Mouse (Mus musculus) stomach, embryonic 15.5 days (tissue): ENCODE data around the gene Amhr2. TPM values are rescaled to one million over a fixed set of nuclear protein-coding genes. Genes with fewer than 3 reads are reported as not detected.

Experiments
- ATAC-seq: fragments of 200-750 bp; cut with Nextera tagmentation; 2 replicates; pipeline ENCODE4 v1.8.0; 2017; ENCODE audit warnings: low read depth, moderate number of reproducible peaks, moderate TSS enrichment; ENCODE audit not compliant: insufficient read depth, low FRiP score
- H3K27ac ChIP-seq: fragments of 300-500 bp; sonication (generic); 2 replicates; pipeline ENCODE4 v1.5.1; 2015; ENCODE audit warnings: mild to moderate bottlenecking, inconsistent platforms
- H3K27me3 ChIP-seq: fragments of 300-500 bp; sonication (generic); replicated peaks from 2 replicates; pipeline ENCODE4 v1.6.1; 2015; ENCODE audit warnings: inconsistent platforms
- H3K36me3 ChIP-seq: fragments of 300-500 bp; sonication (generic); 2 replicates; pipeline ENCODE4 v1.6.1; 2015; ENCODE audit warnings: inconsistent platforms
- H3K4me1 ChIP-seq: fragments of 300-500 bp; sonication (generic); 2 replicates; pipeline ENCODE4 v1.6.1; 2015; ENCODE audit warnings: inconsistent platforms
- H3K4me2 ChIP-seq: fragments of 300-500 bp; sonication (generic); 2 replicates; pipeline ENCODE4 v1.6.1; 2015; ENCODE audit warnings: mild to moderate bottlenecking, inconsistent platforms
- H3K4me3 ChIP-seq: fragments of 300-500 bp; sonication (generic); replicated peaks from 2 replicates; pipeline ENCODE4 v1.5.1; 2015; ENCODE audit warnings: inconsistent platforms
- H3K9ac ChIP-seq: fragments of 300-500 bp; sonication (generic); 2 replicates; pipeline ENCODE4 v1.6.1; 2015; ENCODE audit warnings: inconsistent platforms
- H3K9me3 ChIP-seq: fragments of 300-500 bp; sonication (generic); 2 replicates; pipeline ENCODE4 v1.6.1; 2016; ENCODE audit warnings: inconsistent platforms
- WGBS: fragments of 180-500 bp; shearing (Covaris S2); methylation state at CpG from one replicate; pipeline ENCODE4 v1.1.7; 2015; 5-methylcytosine and 5-hydroxymethylcytosine counted together
- polyA plus RNA-seq: library from polyadenylated mRNA; unstranded; fragments of >200 nt; fragmentation: Nextera tagmentation; extraction: Ambion mirVana; gene quantifications from 2 replicates; pipeline ENCODE4 v1.2.1, GENCODE M21; 2015

Amhr2 gene
- 0.90 and 1.3 TPM in 2 replicates for polyA plus RNA-seq

GRCm38 (mm10) chr15:102445146-102445545, at the start of gene Amhr2:
TSS of gene Amhr2 (plus strand) at chr15:102445367.
- Histone ChIP-seq H3K9ac (no peak within 1 kb of the TSS), H3K4me1 (no peaks in the 10 kb centered on the region), H3K9me3 (no peaks in the 10 kb centered on the region), H3K4me3 (no peak within 1 kb of the TSS), H3K27me3 (no peaks in the 10 kb centered on the region), H3K27ac (no peak within 1 kb of the TSS), H3K36me3 (no peaks in the 10 kb centered on the region), H3K4me2 (no peak within 1 kb of the TSS)
- 62% methylated on average over 8 of the region's 8 CpGs for WGBS
- no peak for ATAC-seq

- Histone ChIP-seq H3K4me1 (peaks cover 14% of the 10 kb centered on the region; the same call in 1 of the 2 replicates), H3K9me3 (no peaks in the 10 kb centered on the region), H3K27ac (peak overlapping the region; percentile 96), H3K4me3 (peak overlapping the region; percentile 46; the same call in 1 of the 2 replicates), H3K36me3 (no peaks in the 10 kb centered on the region), H3K9ac (no peak overlapping the region), H3K27me3 (no peaks in the 10 kb centered on the region), H3K4me2 (peak overlapping the region; percentile 65)
- ATAC-seq, result no peak
- WGBS, result 43% methylated on average over 5 of the region's 5 CpGs
Measured at GRCm38 (mm10) chr15:102398629-102399028, 46.5 kb upstream of the Amhr2 start.

- Histone ChIP-seq H3K27ac (peak overlapping the region; percentile 96), H3K4me2 (peak overlapping the region; percentile 65), H3K9me3 (no peaks in the 10 kb centered on the region), H3K4me3 (peak overlapping the region; percentile 46), H3K27me3 (no peaks in the 10 kb centered on the region), H3K9ac (peak overlapping the region; percentile 22; the same call in 1 of the 2 replicates), H3K36me3 (no peaks in the 10 kb centered on the region), H3K4me1 (peaks cover 10% of the 10 kb centered on the region; the same call in 1 of the 2 replicates)
- 2% methylated on average over 34 of the region's 34 CpGs for WGBS
- ATAC-seq, result peak; percentile 83
Measured at GRCm38 (mm10) chr15:102399229-102400221, 45.6 kb upstream of the Amhr2 start.

GRCm38 (mm10) chr15:102400476-102401045, 44.6 kb upstream of the Amhr2 start:
- no peaks in the 10 kb centered on the region for H3K9me3 ChIP-seq
- H3K4me2 ChIP-seq, result peak overlapping the region; percentile 65
- ATAC-seq, result no peak
- WGBS, result 79% methylated on average over 10 of the region's 10 CpGs
- H3K27ac ChIP-seq, result peak overlapping the region; percentile 96
- H3K4me3 ChIP-seq, result 0 out of 2 replicates have a peak overlapping the region, but pooled peaks have one; percentile 46
- peaks cover 6% of the 10 kb centered on the region; the same call in 1 of the 2 replicates for H3K4me1 ChIP-seq
- H3K36me3 ChIP-seq, result no peaks in the 10 kb centered on the region
- no peaks in the 10 kb centered on the region for H3K27me3 ChIP-seq
- no peak overlapping the region for H3K9ac ChIP-seq

DNA sequence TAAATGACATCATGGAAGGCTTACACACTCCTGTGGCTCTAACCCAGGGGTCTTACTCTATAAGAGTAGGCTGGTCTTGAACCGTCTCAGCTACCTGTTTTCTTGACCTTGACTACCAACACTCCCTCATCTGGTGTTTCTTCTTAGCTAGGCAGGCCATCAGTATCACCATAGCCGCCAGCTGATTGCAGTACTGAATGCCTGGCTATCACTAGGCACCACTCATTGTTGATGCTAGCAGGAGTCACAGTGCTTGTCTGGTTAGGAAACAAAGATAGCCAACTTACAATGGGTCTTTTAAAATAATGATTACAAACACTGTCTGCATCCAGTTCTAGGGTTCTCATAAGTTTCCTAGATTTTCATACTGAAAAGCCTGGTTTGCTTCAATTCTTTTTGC, 43.9 kb upstream of the Amhr2 start:
- Histone ChIP-seq H3K9me3 (no peaks in the 10 kb centered on the region), H3K27ac (no peak overlapping the region), H3K27me3 (no peaks in the 10 kb centered on the region), H3K9ac (no peak overlapping the region), H3K36me3 (no peaks in the 10 kb centered on the region), H3K4me3 (no peak overlapping the region), H3K4me1 (peaks cover 6% of the 10 kb centered on the region; the same call in 1 of the 2 replicates), H3K4me2 (no peak overlapping the region)
- ATAC-seq, result no peak
- 71% methylated on average over 2 of the region's 2 CpGs for WGBS

- H3K9ac ChIP-seq, result no peak overlapping the region
- WGBS, result 98% methylated on average over 3 of the region's 3 CpGs
- no peak overlapping the region for H3K4me3 ChIP-seq
- ATAC-seq, result no peak
- H3K9me3 ChIP-seq, result no peaks in the 10 kb centered on the region
- no peak overlapping the region for H3K4me2 ChIP-seq
- peaks cover 6% of the 10 kb centered on the region; the same call in 1 of the 2 replicates for H3K4me1 ChIP-seq
- no peaks in the 10 kb centered on the region for H3K36me3 ChIP-seq
- no peaks in the 10 kb centered on the region for H3K27me3 ChIP-seq
- no peak overlapping the region for H3K27ac ChIP-seq
Measured at GRCm38 (mm10) chr15:102402210-102402609, 43.0 kb upstream of the Amhr2 start.

GRCm38 (mm10) chr15:102404608-102405488, 40.3 kb upstream of the Amhr2 start:
- Histone ChIP-seq H3K36me3 (peaks cover 20% of the 10 kb centered on the region), H3K4me1 (peaks cover 15% of the 10 kb centered on the region), H3K4me3 (peak overlapping the region; percentile 56), H3K27me3 (no peaks in the 10 kb centered on the region), H3K9me3 (no peaks in the 10 kb centered on the region), H3K9ac (peak overlapping the region; percentile 81), H3K4me2 (peak overlapping the region; percentile 76), H3K27ac (peak overlapping the region; percentile 100)
- 15% methylated on average over 34 of the region's 34 CpGs for WGBS
- no peak; the same call in 1 of the 2 replicates for ATAC-seq

DNA sequence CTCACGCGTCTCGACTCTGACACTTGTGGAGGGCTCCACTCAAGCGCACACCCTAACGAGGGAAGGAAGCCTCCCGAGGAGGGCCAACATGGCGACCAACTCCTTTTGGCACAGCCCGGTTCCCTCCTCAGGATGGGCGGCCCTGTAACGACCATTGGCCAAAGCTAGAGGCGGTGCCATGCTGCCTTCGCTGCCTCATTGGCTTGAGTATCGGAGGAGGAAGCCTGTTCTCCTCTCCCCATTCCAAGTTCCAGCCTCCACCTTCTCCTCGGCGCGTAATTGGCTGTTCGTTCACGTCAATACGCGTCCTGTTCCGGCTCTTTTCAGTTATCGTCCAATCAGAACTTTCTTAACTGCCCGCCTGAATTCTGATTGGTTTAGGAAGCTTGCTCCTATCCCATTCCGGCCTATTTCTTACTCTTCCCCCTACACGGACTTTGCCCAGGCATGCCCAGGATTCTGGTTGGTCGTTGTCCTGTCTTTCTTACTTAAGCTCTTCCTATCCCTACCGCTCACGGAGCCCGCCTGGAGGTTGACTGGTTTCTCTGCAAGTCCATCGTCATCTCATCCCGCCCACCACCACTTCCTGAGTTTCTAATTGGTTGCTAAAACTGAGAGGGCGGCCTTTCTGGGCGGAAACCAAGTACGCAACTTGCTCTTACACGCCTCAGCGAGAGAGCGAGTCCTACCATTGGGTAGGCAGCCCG, 39.5 kb upstream of the Amhr2 start, which contains the start of gene Sp1:
Gene Sp1, plus strand, starts transcription at position 655 of the 707 bp plus-strand sequence.
- Histone ChIP-seq H3K4me3 (peak within 1 kb of the TSS; percentile 67), H3K4me1 (peaks cover 15% of the 10 kb centered on the region), H3K4me2 (peak within 1 kb of the TSS; percentile 76), H3K9ac (peak within 1 kb of the TSS; percentile 81), H3K27me3 (no peaks in the 10 kb centered on the region), H3K36me3 (peaks cover 28% of the 10 kb centered on the region), H3K27ac (peak within 1 kb of the TSS; percentile 100), H3K9me3 (no peaks in the 10 kb centered on the region)
- ATAC-seq, result peak; percentile 96
- WGBS, result under 1% methylated on average over 38 of the region's 38 CpGs

- Histone ChIP-seq H3K27ac (peak overlapping the region; percentile 98), H3K4me2 (peak overlapping the region; percentile 47), H3K36me3 (peaks cover 30% of the 10 kb centered on the region), H3K9me3 (no peaks in the 10 kb centered on the region), H3K27me3 (no peaks in the 10 kb centered on the region), H3K4me3 (peak overlapping the region; percentile 67), H3K4me1 (peaks cover 15% of the 10 kb centered on the region; the same call in 1 of the 2 replicates), H3K9ac (peak overlapping the region; percentile 46)
- WGBS, result under 1% methylated on average over 42 of the region's 69 CpGs
- ATAC-seq, result peak; percentile 32
Measured at GRCm38 (mm10) chr15:102406196-102406911, 38.8 kb upstream of the Amhr2 start.

GRCm38 (mm10) chr15:102406912-102407580, 38.1 kb upstream of the Amhr2 start:
- Histone ChIP-seq H3K4me2 (peak overlapping the region; percentile 47), H3K9ac (no peak overlapping the region)
- WGBS, result 14% methylated on average over 3 of the region's 3 CpGs

More at GRCm38 (mm10) chr15:102406912-102407580, 38.1 kb upstream of the Amhr2 start:
- Histone ChIP-seq H3K27me3 (no peaks in the 10 kb centered on the region), H3K27ac (peak overlapping the region; percentile 98), H3K36me3 (peaks cover 36% of the 10 kb centered on the region), H3K4me1 (peaks cover 15% of the 10 kb centered on the region; the same call in 1 of the 2 replicates), H3K9me3 (no peaks in the 10 kb centered on the region), H3K4me3 (peak overlapping the region; percentile 67)
- no peak for ATAC-seq
